9 mouse cellular contexts compared by ENCODE assay signal in the genomic region with DNA sequence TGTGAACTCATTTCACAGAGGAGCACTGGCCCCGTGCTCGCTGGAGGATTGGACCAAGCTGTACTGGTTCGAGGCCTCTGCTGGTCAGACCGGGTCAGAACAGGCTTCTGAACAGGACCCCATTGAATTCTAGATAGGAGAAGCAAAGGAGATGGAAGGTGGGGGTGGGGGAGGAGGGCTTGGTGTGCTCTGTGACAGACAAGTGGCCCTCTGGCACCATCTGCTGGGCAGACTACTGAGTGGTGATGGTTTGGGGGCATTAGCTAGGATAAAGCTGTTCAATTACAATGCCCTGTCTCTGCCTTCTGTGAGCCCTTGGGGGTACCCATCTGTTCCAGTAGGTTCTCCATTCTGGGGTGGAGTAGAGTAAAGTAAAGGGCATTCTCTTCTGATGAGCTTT. TPM values are rescaled to one million over a fixed set of nuclear protein-coding genes. Genes with fewer than 3 reads are reported as not detected.
DNase-seq lines count a peak whose midpoint lies in the region; ATAC-seq lines count a peak whose summit lies in the region.
"Had no signal": no experiment of that assay in that cellular context is flagged by ENCODE, and none has a peak within 500 bp of the region (broad histone marks: within the 10 kb centered on the region; RNA-seq: fewer than 3 reads in every experiment).

No protein-coding gene starts in this region.

- H3K9me3 ChIP-seq in forebrain, embryonic 13.5 days (replicated peaks) = no peaks in the 10 kb centered on the region
- H3K9me3 ChIP-seq in hindbrain, embryonic 12.5 days (replicated peaks) = no peaks in the 10 kb centered on the region

- ATAC-seq in cerebellum, adult (ENCODE audit: insufficient number of reproducible peaks, low FRiP score, low TSS enrichment) = peak; percentile 31; the same call in 1 of the 2 replicates
- peak; percentile 75 for ATAC-seq in forebrain, embryonic 13.5 days
- ATAC-seq in hindbrain, embryonic 12.5 days (ENCODE audit: low FRiP score) = no peak

- H3K9ac ChIP-seq in forebrain, embryonic 13.5 days = no peak overlapping the region
- no peak overlapping the region for H3K9ac ChIP-seq in hindbrain, embryonic 12.5 days

- no peaks in the 10 kb centered on the region for H3K36me3 ChIP-seq in forebrain, embryonic 13.5 days (ENCODE audit: poor library complexity, severe bottlenecking)
- H3K36me3 ChIP-seq in hindbrain, embryonic 12.5 days = no peaks in the 10 kb centered on the region

- H3K4me1 ChIP-seq in forebrain, embryonic 13.5 days = no peaks in the 10 kb centered on the region
- no peaks in the 10 kb centered on the region for H3K4me1 ChIP-seq in hindbrain, embryonic 12.5 days

- WGBS in forebrain, embryonic 13.5 days = 11% methylated on average over 4 of the region's 4 CpGs
- WGBS in hindbrain, embryonic 12.5 days = 10% methylated on average over 4 of the region's 4 CpGs

- peak; percentile 89 for DNase-seq in NIH3T3 (ENCODE audit: low read depth)
- DNase-seq in layer of hippocampus, postnatal 25 days (ENCODE audit: extremely low spot score in 1 of 2, low spot score in 1 of 2) = peak; percentile 56 to 87
- DNase-seq in lung, postnatal 14 days = peak; percentile 80
- DNase-seq in retina, postnatal 7 days (ENCODE audit: low read depth, low spot score) = peak; percentile 72
- DNase-seq in yolk sac, embryonic 10.5 days (ENCODE audit: low spot score) = peak; percentile 57

- no peak overlapping the region for H3K4me2 ChIP-seq in forebrain, embryonic 13.5 days
- 0 out of 2 replicates have a peak overlapping the region, but pooled peaks have one; percentile 11 for H3K4me2 ChIP-seq in hindbrain, embryonic 12.5 days (replicated peaks)

- no peak overlapping the region for H3K4me3 ChIP-seq in forebrain, embryonic 13.5 days
- no peak overlapping the region for H3K4me3 ChIP-seq in hindbrain, embryonic 12.5 days

- H3K27me3 ChIP-seq in forebrain, embryonic 13.5 days = peaks cover 13% of the 10 kb centered on the region; the same call in 1 of the 2 replicates
- 0 out of 2 replicates have a peak, but pooled peaks cover 8% of the 10 kb centered on the region for H3K27me3 ChIP-seq in hindbrain, embryonic 12.5 days

- H3K27ac ChIP-seq in forebrain, embryonic 13.5 days = no peak overlapping the region
- no peak overlapping the region for H3K27ac ChIP-seq in hindbrain, embryonic 12.5 days
- H3K27ac ChIP-seq: macrophage had no signal

RNA-seq across cellular contexts. Expression of a gene that starts 6.5 kb away (rescaled TPM):
- polyA plus RNA-seq in forebrain, embryonic 13.5 days (2015; fragmentation: Nextera tagmentation; extraction: Ambion mirVana) = not detected in 2 replicates
- not detected in 2 replicates for polyA plus RNA-seq in hindbrain, embryonic 12.5 days (2016; fragmentation: Nextera tagmentation; extraction: Ambion mirVana)
- not detected for total RNA-seq in layer of hippocampus, postnatal 25 days (2021)
- polyA plus RNA-seq: macrophage had no signal

RNA-seq across cellular contexts. Expression of a gene that starts 11.5 kb away (rescaled TPM):
- polyA plus RNA-seq in forebrain, embryonic 13.5 days (2015; fragmentation: Nextera tagmentation; extraction: Ambion mirVana) = 1,072 and 1,145 TPM in 2 replicates
- 978 and 979 TPM in 2 replicates for polyA plus RNA-seq in hindbrain, embryonic 12.5 days (2016; fragmentation: Nextera tagmentation; extraction: Ambion mirVana)
- 100 to 1,000 TPM; 448 to 507 TPM for total RNA-seq in layer of hippocampus, postnatal 25 days (2021)
